Mouse (Mus musculus): ENCODE measurements at regions not wholly inside any gene's neighbourhood (a gene's known extent, or its start where the extent isn't known, plus 50 kb on each side); places are given as distances from the start of the nearest gene placed in this dataset.

DNA sequence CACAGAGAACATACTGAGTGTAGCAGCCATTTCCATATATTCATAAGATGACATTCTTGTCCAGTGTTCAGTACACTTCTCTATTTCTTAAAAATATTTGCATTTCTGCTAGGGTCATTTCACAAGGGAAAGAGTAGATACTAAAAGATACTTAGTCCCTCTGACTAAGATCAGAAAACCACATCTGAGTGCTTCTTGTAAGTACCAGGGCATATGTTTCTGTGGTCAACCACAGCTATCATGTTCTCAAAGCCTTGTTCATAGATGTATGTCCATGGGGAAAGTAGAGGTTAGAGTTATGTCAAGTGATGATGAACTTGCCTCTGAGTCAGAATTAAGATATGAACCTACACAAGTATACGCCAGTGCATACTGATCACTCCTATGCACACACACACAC, 279.2 kb upstream of the Clnk start:
- no peak for DNase-seq

DNA sequence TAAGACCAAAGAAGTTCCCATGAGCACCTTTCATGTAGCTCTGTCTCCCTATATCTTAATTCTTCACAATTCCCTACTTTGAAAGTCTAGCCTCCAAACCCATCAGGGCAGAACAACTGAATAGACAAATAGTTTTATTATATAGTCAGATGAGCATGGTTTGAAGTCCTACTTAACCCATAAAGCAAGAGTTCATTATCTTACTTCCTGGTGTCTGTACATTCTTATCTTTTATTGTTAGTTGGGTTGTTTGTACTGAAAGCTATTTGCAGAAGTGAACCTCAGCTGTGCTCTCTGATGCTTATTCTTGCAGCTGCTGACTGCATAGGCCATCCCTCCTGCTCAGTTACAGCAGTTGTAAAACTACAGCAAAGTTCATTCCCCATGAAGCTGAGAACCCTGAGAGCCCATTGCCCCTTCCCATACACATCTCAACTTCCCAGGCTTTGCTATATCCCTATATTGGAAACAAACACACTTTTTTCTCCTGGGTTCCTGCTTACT, 276.7 kb upstream of the Clnk start:
- no peak for DNase-seq

DNA sequence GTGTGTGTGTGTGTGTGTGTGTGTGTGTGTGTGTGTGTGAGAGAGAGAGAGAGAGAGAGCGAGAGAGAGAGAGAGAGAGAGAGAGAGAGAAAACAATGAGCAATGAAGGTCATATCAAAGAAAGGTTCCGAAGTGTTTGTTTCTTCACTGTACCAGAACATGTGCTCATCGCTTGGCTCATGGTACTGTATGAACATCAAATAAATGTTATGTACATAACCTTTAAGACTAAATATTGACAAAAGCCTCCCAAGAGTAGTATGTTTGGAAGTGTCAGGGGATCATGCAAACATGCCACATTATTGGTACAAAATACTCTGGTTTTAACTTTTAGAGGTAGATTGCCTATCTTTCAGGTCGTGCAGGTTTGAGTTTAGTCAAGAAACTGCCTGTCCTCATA, 275.3 kb upstream of the Clnk start:
- DNase-seq: no peak

DNA sequence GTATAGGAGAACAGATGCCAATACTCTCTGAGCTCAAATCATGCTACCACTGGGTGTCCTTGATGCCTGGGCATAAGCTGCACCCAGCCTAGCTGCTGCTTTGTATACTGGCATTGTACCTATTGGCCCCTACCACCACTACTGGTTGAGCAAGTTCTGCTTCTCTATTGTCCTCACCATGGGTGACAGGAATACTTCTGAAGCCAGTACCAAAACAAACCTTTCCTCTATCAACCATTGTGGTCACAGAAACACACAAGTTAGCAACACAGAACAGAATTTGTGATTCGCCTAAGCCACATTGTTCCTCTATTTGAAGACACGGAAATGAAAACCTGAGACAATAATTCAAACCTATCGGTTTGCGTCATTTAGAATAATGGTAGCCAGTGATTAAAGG, 274.3 kb upstream of the Clnk start:
- DNase-seq: no peak

DNA sequence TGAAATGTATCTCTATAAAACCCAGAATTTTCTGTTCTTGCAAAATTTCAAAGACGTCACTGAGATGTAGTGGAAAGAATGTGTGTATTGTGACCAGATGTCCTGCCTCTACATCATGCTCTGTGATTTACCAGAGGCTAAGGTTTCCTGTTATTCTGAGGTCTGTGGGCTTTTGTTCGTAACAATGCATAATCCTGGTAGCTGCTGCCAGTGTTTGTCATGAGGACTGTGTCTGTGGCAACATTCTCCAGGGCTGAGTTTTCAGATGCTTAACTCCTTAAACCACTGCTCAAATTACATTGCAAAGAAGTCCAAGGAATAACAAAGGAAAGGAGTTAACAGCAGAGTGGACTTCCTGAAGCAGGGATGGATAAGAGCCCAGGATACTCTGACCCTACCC, 269.0 kb upstream of the Clnk start:
- DNase-seq: no peak

DNA sequence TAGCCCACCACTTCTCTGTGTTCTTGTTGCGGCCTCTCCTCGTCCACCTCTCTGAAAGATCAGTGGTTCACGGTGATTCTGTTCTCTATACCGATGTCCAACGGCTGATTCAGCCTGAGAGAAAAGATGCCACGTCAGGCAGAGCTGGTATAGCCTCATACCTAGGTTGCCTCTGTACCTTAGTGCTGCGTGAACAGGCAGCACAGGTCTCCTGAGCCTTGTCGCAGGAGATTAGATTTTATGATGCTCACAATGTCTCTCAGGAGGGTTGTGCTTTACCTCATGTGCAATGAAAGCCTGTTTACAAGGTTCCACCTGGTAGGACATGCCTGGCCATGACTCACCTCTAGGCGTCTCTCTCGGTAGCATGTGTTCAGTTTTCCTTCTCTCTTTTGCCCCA, 267.6 kb upstream of the Clnk start:
- no peak for DNase-seq

DNA sequence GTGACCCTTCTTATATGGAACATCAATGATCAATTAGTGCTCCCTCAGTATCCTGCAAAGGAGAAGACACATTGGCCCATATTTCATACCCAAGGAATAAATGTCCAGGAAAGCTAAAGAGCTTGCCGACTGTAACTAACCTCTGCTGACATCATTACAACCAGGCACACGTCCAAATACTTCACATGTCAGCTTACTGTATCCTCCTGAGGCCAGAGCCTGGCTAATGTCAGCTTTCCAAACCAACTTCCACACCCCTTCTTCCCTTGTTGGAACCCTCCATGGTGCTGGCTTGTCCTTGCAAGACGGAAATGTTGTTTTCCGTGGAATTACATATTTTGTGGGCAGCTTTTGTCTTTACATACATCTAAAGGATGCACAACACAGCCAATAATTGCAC, 267.0 kb upstream of the Clnk start:
- DNase-seq: no peak

DNA sequence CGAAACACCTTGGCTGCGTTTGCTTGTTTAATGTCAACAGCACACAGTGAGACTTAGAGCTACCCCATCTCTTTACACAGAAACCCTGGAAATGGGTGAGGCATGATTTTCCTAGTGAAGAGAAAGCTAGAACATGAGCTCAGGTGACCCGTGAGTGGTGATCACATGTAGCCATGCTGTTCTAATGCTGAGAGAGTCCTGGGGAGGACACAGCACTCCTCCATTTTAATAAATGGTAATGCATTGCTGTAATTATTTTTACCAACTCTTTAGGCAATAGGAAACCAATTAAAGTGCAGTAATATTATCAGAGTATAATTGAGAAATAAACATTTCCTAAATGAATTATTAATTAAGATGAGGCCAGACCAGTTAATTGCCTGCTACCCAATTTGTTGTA, 261.8 kb upstream of the Clnk start:
- DNase-seq: no peak

DNA sequence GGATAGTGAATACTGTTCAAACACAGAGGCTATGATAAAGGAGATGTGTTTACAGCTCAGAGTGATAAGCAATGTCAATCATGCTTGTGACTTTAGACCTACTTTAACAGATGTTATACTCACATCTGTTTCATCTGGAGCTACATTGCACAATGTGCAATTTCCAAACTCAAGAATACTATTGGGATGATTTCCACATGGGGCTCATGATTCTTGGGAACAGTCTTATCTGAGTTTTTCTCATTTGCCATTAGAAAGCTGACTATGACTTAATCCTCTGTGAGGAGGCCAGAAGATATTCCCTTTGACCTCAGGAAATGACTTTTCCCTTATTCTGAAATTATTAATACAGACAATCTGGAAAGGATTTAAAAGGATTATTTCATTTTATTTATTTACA, 252.3 kb upstream of the Clnk start:
- DNase-seq: no peak

DNA sequence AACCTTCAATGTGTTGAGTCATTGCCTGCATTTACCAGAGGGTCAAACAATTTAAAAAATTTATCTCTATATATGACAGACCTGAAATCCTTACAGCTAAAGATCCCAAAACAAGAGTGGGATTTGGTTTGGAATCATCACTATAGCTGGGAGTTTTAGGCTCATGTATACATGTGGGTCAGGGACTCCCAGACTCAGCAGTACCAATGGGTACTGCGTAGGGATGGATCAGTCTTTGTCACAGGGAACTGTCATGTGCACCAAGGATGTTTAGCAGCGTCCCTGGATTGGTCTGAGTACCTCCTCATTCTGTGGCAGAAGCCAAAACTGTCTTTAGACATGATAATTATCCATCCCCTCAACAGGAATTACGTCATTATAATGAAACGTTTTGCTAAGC, 250.2 kb upstream of the Clnk start:
- no peak for DNase-seq

DNA sequence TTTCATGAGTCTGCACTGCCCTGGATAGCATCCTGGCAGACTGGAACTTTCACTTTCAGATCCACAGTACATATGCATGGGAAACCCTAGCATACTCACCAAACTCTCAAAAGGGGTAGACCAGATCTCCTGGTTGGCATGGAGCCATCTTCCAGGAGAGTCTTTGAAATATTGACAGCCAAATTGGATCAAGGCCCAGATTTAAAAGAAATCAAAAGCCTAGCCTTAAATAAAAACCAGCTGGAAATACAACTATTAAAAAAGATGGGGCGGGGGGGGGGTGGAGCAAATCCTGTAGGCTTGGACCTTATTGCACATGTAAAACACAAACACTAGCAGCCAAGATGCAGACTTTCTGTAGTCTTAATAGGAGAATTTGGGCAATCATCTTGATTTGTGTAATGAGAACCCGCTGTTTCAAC, 249.7 kb upstream of the Clnk start:
- no peak for DNase-seq

DNA sequence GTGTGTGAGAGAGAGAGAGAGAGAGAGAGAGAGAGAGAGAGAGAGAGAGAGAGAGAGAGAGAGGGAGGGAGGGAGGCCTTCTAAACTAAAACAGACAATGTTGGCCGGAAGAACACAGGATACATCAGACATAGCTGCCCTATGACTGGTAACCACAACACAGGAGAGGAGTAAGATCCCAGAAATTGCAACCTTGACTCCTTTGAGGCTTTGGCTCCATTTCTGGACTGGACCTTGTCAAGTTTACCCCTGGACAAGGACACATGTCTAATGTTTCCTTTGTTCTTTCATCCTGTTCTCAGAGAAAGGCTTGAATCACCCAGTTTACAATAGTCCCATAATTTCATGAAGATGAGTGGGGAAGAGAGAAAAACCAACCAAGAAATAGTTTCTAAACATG, 233.7 kb upstream of the Clnk start:
- no peak for DNase-seq

DNA sequence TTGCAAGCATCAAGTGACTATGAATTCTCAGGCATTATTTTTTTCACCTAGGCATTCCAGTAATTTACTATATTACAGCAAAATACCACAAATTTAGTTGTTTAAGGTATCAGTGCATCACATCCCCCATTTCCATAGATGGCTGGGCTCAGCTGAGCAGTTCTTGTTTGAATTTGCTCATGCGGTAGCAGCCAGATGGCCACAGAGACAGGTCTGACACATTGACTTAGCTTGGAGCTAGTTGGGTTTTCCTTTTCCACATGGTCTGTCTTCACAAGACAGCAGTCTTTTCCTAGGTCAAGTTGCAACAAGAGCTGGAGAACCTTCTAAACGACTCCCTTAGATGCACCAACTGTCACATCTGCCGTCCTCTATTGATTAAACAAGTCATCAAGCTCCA, 232.9 kb upstream of the Clnk start:
- no peak for DNase-seq

DNA sequence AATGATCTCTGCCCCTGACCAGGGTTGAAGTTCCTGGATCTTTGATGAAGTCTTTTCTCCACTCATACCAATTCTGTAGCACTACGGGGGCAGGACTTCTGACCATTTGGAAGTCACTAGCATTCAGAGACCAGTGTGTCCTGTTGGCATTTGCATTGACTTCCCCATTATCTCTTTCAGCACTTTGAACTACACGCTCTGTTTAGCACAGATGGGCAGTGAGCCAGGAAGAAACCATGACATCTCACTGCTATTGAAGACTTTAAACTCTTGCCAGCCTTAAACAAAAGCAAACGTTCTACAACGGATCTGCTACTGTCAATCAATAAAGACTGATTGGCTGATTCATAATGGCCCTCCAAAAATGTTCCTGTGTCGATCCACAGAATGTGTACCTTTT, 222.5 kb upstream of the Clnk start:
- DNase-seq: no peak

DNA sequence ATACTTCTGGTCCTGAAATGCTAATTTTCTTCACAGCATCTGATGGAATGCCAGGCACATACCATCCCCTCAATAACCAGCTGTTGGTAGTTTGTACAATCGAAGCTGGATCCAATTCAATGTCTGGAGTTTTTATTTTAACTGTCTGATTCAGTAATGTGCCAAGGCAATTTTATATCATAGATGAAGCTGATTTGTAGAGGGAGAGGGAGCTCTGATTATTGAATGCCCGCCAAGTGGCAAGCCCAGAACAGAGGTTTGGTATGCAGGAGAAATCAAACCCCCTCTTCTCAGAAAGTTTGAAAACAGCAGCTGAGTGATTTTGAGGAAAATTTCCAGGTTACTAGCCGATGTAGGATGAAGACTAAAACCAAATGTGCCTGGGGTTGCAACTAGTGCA, 218.3 kb upstream of the Clnk start:
- no peak for DNase-seq

DNA sequence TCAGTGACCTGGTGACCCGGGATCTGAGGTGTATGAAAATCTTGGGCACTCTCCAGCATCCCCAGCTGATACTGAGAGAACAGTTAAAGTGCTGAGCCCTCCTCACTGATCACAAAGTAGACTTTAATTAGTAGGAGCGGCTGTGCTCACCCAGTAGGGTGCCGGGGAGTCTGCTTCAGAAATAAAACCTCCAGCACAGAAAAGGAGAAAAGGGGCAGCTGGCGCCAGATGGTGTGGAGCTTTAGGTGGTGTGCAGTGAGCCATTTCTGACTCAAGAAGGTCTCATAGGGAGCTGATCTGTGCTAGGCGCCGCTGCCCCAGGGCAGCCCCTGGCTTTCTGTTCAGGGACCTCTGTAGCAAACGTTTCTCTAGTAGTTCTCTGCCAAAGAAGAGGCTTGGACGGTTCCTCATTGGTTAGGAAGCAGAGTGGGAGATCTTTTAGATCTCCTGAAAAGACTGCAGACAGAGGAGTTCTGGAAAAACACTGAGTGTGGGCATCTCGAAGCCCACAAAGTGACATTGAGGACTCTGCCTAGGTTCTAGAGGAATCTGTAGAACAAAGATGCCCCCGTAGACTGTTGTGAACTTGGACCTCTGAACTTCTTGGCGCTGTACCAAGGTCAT, 200.1 kb upstream of the Clnk start:
- no peak for DNase-seq

DNA sequence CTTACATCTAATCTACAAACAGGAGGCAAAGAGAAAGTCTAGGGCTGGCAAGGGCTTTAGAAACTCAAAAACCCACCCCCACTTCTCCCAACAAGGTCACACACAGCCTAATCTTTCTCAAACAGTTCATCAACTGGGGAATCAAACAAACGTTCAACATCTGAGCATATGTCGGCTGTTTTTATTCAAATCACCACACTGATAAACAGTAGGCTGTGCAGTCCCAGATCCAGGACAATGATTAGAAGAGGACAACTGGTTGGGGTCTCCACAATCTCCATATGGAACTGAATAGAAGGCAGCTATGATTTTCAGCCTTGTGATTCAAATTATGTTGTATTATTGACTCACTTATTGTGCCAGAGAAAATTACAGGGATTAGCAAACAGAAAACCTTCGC, 193.1 kb upstream of the Clnk start:
- no peak for DNase-seq

DNA sequence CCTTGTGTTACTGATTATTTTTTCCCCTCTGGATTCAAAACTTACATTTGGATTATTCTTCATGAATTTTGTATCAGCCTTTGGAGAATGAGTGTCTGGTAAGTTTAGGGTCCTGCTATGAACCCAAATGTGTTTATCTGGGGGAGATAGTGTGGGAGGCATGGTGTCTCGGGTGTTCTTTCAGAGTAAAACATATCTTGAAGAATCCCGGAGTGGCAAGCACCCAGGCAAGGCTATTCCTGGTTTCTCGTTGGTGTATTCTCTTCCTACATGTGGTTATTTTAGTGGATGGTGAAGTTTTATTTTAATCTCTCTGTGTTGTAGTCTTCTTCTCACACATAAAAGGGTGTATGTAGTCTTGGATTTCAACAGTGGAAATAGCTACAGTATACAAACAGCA, 186.4 kb upstream of the Clnk start:
- DNase-seq: no peak

DNA sequence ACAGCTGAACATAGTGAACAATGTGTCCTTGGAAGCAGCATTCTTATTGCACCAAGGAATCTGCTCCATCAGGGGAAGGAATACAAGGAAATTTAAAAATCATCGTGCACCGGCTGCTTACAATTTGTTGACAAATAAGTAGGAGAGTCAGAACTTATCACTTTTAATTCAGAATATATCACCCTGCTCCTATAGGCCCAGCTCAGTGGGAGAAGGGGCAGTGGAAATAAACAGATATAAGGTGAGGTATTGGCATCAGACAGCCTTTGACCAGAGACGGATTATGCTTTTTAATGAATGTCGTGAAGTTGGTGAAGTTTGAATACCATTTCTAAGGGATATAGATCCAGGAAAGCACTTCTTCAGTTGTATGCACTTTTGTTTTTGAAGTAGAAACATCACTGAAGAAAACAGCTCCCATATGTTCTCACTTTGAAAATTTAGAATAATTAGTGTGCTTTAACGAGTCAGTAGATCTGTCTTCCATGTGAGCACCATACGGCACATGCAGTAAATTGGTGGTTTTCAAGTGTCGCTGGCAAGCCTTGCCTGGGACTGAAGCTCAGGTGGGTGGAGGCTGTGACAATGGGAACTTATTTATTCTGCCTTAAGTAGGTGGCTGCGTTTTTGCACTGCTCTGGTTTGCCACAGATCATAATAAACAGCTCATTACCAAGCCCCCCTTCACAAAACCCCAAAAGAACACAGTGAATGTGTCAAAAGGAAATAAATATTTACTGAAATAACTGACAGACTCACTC, 176.1 kb upstream of the Clnk start:
- DNase-seq: no peak

DNA sequence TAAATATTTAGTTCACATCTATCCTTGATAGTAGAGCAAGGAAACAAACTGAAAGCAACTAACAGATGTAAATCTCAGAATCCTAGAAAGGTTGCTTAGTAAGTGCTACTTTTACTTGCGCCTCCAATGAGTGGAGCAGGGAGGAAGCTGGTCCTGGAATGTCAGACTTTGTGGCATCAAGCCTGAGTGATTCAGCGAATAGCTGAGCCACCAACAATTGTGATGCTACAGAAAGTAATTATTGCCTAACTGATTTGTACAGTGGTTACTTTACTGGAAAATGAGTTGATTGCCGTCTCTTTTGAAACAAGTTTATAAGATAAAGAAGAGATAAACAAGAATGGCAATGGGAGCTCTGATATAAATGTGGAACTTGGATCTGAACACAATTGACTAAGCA, 173.9 kb upstream of the Clnk start:
- no peak for DNase-seq

DNA sequence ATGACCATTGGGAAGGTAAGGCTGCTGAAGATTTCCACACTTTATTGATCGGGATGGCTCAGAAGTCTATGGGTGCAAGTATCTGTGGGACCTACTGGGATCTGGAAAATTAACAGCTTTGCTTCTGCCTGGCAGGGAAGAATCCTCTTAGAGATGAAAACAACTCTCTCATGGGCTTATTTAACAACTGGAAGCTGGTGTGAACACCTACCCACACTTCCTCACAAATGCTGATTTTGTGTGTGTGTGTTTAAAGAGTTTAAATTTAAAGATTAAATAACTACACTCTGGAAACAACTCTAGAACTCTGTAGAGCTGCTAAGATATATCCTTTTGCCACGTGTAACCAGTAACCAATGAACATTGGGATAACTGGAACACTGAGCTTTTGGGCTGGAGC, 172.5 kb upstream of the Clnk start:
- DNase-seq: no peak

DNA sequence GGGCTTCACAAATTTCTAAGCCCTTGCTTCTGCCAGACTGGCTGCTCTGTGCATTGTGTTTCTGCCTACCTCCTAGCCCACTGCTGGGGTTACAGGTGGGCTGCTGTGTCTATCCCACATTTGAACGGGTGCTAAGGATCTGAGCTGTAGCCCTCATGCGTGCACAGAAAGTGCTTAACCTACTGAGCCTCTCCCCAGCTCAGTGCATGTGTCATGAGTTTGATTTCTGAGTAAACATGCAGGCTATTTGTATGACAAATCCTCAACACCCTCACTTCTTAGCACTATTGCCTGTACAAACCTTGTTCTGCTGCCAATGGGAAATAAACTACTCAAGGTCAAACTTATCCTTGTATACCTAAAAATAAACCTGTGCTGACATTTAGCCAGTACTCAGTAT, 163.9 kb upstream of the Clnk start:
- no peak for DNase-seq

DNA sequence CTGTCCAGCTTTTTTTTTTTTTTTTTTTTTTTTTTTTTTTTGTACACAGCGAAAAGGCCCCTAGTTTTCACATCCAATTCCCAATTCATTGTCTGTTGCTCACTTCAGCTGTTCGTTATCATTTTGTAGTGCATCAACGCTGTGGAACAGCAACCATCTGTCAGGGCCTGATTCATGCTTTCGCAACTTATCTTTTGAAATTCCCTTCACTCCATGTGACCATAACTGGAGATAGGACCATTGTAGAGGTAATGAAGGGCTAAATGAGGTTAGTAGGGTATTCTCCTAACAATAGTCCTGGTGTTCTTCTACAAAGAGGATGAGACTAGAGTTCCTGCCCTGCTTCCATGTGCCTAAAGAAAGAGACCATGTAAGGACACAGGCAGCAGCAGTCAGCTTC, 146.6 kb upstream of the Clnk start:
- DNase-seq: no peak

DNA sequence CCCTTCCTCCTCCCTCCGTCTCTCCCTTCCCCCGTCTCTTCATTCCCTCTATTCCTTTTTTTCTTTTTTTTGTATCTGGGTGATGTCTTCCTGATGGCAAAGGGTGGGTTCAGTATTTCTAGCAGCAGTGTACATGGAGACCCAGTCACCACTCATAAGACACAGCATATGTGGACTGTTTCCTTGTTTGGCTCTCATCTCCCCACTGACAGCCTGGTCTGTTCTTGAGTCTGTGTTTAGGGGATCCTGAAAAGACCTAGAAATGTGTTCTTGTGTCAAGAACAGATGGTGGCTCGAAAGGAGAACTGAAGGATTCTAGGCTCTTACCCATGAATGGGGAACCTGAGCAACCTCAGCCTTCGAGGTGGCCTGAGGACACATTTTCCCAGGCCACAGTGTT, 124.0 kb upstream of the Clnk start:
- no peak for DNase-seq

DNA sequence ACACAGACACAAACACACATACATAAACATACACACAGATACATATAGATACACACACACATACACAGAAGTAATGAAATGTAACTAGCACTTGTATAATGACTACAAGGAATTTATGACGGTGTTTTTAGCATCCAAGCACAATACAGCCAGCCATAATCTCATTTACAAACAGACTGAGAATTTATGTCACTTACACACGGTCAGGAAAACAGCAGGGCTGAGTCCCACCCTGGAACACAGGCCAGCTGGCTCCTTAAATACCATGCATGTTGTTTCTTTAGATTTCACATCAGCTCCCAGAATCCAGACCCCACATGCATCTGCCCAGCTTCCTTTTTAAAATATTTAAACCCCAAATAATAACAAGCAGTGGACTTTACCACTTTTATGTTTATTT, 123.1 kb upstream of the Clnk start:
- DNase-seq: no peak
